Mouse (Mus musculus) heart, embryonic 16.5 days (tissue): ENCODE data around the gene Map2k6. TPM values are rescaled to one million over a fixed set of nuclear protein-coding genes. Genes with fewer than 3 reads are reported as not detected.

Experiments
- ATAC-seq: fragments of 200-750 bp; cut with Nextera tagmentation; replicated peaks from 2 replicates; pipeline ENCODE4 v1.8.0; 2017; ENCODE audit warnings: moderate number of reproducible peaks; ENCODE audit not compliant: insufficient read depth, low FRiP score; ENCODE audit errors: extremely low read depth
- H3K27ac ChIP-seq: fragments of 300-500 bp; sonication (generic); 2 replicates; pipeline ENCODE4 v1.5.1; 2014; ENCODE audit warnings: mild to moderate bottlenecking, low read length, control low read depth, moderate library complexity
- H3K27me3 ChIP-seq: fragments of 300-500 bp; sonication (generic); 2 replicates; pipeline ENCODE4 v1.6.1; 2014; ENCODE audit warnings: low read length, mixed read lengths; ENCODE audit not compliant: control insufficient read depth, insufficient read depth
- H3K36me3 ChIP-seq: fragments of 300-500 bp; sonication (generic); 2 replicates; pipeline ENCODE4 v1.6.1; 2014; ENCODE audit not compliant: control insufficient read depth, insufficient read depth
- H3K4me1 ChIP-seq: fragments of 300-500 bp; sonication (generic); 2 replicates; pipeline ENCODE4 v1.6.1; 2014; ENCODE audit warnings: low read length, mixed read lengths; ENCODE audit not compliant: control insufficient read depth, insufficient read depth
- H3K4me2 ChIP-seq: fragments of 300-500 bp; sonication (generic); 2 replicates; pipeline ENCODE4 v1.6.1; 2014; ENCODE audit warnings: low read depth, mild to moderate bottlenecking, control low read depth, low read length
- H3K4me3 ChIP-seq: fragments of 300-500 bp; sonication (generic); 2 replicates; pipeline ENCODE4 v1.5.1; 2014; ENCODE audit warnings: mild to moderate bottlenecking, control low read depth, low read length
- H3K9ac ChIP-seq: fragments of 300-500 bp; sonication (generic); 2 replicates; pipeline ENCODE4 v1.6.1; 2014; ENCODE audit warnings: low read length, control low read depth
- H3K9me3 ChIP-seq: fragments of 300-500 bp; sonication (generic); replicated peaks from 2 replicates; pipeline ENCODE4 v1.6.1; 2016; ENCODE audit warnings: low read length; ENCODE audit not compliant: control insufficient read depth
- WGBS: fragments of 180-500 bp; shearing (Covaris S2); extraction: QIAGEN DNeasy Blood & Tissue Kit; methylation state at CpG from one replicate; pipeline ENCODE4 v1.1.7; 2014; 5-methylcytosine and 5-hydroxymethylcytosine counted together
- polyA plus RNA-seq: library from polyadenylated mRNA; unstranded; fragments of >200 nt; fragmentation: Nextera tagmentation; extraction: Ambion mirVana; gene quantifications from 2 replicates; pipeline ENCODE4 v1.2.1, GENCODE M21; 2015

Gene Map2k6
- polyA plus RNA-seq, 1 experiment from 2014 or later, result 15.4 TPM

DNA sequence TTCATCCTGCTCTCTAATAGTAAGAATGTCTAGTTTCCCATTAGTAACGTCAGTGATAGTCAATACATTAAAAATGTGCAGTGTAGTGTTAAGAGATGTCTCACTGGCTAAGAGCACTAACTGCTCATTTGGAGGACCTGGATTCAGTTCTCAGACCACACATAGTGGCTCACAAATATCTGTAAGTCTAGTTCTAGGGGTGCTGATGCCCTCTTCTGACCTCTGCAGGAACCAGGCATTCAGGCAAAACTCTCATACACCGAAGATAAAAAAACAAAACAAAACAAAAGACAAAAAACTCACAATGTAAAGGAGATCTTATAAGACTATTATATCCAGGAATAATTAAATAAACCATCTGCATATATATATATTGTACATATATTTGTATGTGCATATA lies 72.4 kb downstream of the Map2k6 start:
- no peak overlapping the region for H3K4me3 ChIP-seq
- no peak for ATAC-seq
- no peaks in the 10 kb centered on the region for H3K27me3 ChIP-seq
- no peak overlapping the region for H3K27ac ChIP-seq
- H3K9me3 ChIP-seq, result no peaks in the 10 kb centered on the region
- no peak overlapping the region for H3K4me2 ChIP-seq
- WGBS, result 86% methylated on average over 2 of the region's 2 CpGs
- H3K36me3 ChIP-seq, result no peaks in the 10 kb centered on the region
- no peak overlapping the region for H3K9ac ChIP-seq
- no peaks in the 10 kb centered on the region for H3K4me1 ChIP-seq

DNA sequence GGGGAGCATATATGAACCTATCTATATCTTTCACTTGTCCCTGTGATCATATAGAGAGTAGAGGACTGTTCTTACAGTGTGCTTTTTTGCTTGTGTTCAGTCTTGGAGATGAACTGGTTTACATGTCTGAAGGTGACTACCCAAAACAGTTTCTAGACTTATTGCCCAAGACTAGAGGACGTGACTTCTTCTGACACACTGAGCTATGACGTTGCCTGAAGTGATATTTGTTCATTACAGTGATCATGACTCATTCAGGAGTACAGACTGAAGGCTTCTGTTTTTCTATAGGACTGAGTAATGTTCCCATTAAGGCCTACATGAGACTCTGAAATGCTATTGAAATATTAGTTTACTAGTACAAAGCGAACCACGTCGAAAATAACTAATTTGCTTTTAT lies 73.2 kb downstream of the Map2k6 start:
- no peak overlapping the region for H3K9ac ChIP-seq
- no peaks in the 10 kb centered on the region for H3K36me3 ChIP-seq
- WGBS, result 79% methylated on average over 5 of the region's 5 CpGs
- no peak overlapping the region for H3K27ac ChIP-seq
- no peaks in the 10 kb centered on the region for H3K27me3 ChIP-seq
- no peak for ATAC-seq
- no peak overlapping the region for H3K4me2 ChIP-seq
- no peaks in the 10 kb centered on the region for H3K4me1 ChIP-seq
- H3K9me3 ChIP-seq, result no peaks in the 10 kb centered on the region
- H3K4me3 ChIP-seq, result no peak overlapping the region

DNA sequence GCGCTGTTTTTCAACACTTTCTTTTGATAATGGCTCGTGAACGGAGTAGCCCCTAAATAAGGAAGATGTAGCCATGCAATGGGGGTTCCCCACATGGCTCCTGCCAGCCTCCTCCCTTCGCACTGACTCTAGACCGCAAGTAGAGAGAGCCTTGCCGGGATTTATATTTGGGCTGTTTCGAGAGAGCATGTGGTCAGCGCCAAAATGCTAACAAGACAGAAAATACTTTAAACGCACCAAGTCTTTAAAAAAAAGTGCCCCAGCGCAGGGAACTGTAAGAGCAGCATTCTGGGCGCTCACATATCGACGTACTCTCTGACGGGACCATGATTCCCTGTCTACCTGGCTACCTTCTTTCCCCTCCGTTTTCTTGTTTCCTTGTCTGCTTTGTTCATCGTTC lies 74.6 kb downstream of the Map2k6 start:
- H3K9ac ChIP-seq, result no peak overlapping the region
- 87% methylated on average over 16 of the region's 16 CpGs for WGBS
- no peaks in the 10 kb centered on the region for H3K36me3 ChIP-seq
- no peak overlapping the region for H3K4me3 ChIP-seq
- peaks cover 3% of the 10 kb centered on the region; the same call in 1 of the 2 replicates for H3K4me1 ChIP-seq
- H3K27ac ChIP-seq, result no peak overlapping the region
- H3K9me3 ChIP-seq, result no peaks in the 10 kb centered on the region
- ATAC-seq, result no peak
- no peak overlapping the region for H3K4me2 ChIP-seq
- H3K27me3 ChIP-seq, result no peaks in the 10 kb centered on the region

DNA sequence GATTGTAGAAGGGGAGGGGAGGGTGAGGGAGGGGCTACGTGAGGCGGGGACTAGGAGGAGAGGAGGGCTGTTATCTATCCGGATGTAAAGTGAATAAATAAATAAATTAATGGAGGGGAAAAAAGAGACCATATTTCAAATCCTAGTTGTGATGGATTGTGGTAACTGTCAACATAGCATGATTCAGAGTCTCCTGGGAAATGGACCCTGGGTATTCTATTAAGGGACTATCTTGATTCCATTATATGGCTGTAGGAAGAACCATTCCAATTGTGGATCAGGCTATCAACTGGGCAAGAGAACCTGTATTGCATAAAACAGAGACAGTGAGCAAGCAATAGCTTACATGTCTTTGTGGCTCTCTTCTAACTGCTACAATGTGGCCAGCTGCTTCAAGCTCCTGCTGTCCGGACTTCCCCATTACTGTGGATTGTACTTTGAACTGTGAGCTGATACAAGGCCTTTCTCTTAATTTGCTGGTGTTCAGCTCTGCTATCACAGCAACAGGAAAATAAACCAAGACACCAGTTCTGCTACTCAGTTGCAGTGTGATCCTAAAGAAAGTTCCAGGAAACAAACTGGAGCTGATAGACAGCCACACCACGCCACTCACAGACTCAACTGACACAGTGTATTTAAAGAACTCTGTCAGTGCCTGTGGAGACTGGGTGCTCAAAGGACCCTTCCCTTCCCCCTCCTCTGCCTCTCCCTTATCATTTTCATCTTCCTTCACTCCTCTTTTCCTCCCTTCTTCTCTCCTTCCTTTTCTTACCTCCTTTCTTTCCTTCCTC lies 77.6 kb downstream of the Map2k6 start:
- whole genome bisulfite sequencing, result 46% methylated on average over 5 of the region's 5 CpGs
- Histone ChIP-seq H3K4me1 (peaks cover 13% of the 10 kb centered on the region), H3K36me3 (no peaks in the 10 kb centered on the region), H3K9me3 (no peaks in the 10 kb centered on the region), H3K9ac (no peak overlapping the region), H3K4me2 (no peak overlapping the region), H3K27me3 (no peaks in the 10 kb centered on the region), H3K27ac (no peak overlapping the region), H3K4me3 (no peak overlapping the region)
- ATAC-seq, result no peak

DNA sequence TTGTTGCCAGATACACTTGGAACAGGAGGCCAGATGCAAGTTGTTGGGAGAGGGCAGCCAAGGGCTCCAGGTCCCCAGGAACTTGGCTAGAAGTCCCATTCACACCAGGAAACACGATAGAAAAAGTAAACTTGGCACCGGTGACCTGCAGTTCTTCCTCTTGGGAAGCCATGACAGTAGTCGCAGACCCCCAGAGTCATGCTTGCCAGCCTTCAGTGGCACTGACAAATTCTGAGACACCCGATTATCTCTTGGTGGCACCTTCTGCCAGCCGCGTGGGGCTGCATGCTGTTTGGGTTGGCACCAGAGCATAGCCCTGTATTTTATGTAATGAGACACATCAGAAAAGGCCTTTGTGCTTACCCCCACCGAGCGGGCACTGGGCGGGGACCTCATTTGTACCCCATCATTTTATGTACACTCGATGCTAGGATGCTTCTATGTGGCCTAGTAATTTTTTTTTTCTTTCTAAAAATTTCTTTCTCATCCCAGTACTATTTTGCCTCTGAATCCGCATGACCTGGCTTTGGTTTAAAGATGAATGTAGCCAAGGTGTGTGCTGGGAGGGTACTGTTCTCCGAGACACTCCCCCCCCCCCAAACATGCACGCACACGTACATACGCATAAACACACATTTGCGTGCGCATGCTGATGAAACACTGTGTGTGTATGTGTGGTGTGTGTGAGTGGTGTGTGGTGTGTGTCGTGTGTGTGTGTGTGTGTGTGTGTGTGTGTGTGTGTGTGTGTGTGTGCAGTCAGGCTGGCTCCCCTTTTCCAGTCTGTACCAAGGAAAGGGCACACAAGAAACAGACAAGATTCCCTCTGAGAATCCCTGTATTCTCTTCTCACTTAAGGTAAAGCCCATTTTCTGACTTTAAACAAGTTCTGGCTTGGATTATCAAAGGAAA lies 79.3 kb downstream of the Map2k6 start:
- Histone ChIP-seq H3K4me3 (no peak overlapping the region), H3K9ac (no peak overlapping the region), H3K4me1 (peaks cover 13% of the 10 kb centered on the region), H3K9me3 (no peaks in the 10 kb centered on the region), H3K27ac (no peak overlapping the region), H3K4me2 (no peak overlapping the region), H3K36me3 (no peaks in the 10 kb centered on the region), H3K27me3 (no peaks in the 10 kb centered on the region)
- WGBS, result 67% methylated on average over 18 of the region's 18 CpGs
- no peak for ATAC-seq

DNA sequence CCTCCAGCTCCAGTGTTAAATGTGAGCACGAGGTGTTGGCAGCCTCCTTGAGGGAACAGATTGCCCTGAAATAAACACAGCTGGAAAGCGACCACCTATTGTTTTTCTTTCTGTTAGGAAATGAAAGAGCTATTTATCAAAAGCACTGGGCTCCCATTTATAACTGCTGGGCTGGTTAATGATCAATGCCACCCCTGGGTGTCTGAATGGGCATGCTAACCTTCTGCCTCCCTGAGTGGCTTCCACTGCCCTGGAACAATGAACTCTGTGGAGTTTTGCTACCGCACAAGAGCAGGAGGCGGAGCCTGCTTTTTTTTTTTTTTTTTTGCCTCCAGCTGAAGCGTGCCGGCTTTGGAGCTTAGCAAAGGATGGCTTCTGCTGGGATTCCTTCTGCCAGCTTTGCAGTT lies 80.1 kb downstream of the Map2k6 start:
- Histone ChIP-seq H3K9me3 (no peaks in the 10 kb centered on the region), H3K27ac (peak overlapping the region; percentile 34; the same call in 1 of the 2 replicates), H3K27me3 (no peaks in the 10 kb centered on the region), H3K36me3 (no peaks in the 10 kb centered on the region), H3K4me1 (peaks cover 13% of the 10 kb centered on the region), H3K4me2 (peak overlapping the region; percentile 52), H3K9ac (peak overlapping the region; percentile 42; the same call in 1 of the 2 replicates), H3K4me3 (peak overlapping the region; percentile 36)
- 2% methylated on average over 5 of the region's 6 CpGs for WGBS
- no peak; the same call in 1 of the 2 replicates for ATAC-seq

DNA sequence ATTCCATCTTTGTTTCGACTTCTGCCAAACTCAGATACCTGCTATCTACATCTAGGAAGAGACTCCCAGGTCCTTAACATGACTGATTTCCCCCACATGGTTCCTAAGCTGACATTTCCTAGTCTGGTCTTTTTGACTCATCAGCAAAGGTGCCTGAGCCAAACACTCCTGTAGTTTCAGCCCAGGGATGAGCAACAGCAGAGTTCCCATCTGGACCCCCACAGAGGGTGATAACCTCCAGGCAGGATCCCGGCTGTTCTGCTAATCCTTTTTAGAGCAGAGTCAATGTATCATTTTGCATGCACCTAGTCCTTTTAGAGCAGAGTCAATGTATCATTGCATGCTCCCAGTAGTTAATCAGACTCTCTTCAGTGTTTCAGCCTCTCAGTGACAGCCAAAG lies 82.5 kb downstream of the Map2k6 start:
- no peak overlapping the region for H3K4me2 ChIP-seq
- no peak for ATAC-seq
- no peak overlapping the region for H3K4me3 ChIP-seq
- H3K9me3 ChIP-seq, result no peaks in the 10 kb centered on the region
- no peak overlapping the region for H3K9ac ChIP-seq
- H3K27ac ChIP-seq, result no peak overlapping the region
- H3K4me1 ChIP-seq, result peaks cover 13% of the 10 kb centered on the region
- no peaks in the 10 kb centered on the region for H3K27me3 ChIP-seq
- WGBS, result 75% methylated on average over 2 of the region's 2 CpGs
- H3K36me3 ChIP-seq, result no peaks in the 10 kb centered on the region

DNA sequence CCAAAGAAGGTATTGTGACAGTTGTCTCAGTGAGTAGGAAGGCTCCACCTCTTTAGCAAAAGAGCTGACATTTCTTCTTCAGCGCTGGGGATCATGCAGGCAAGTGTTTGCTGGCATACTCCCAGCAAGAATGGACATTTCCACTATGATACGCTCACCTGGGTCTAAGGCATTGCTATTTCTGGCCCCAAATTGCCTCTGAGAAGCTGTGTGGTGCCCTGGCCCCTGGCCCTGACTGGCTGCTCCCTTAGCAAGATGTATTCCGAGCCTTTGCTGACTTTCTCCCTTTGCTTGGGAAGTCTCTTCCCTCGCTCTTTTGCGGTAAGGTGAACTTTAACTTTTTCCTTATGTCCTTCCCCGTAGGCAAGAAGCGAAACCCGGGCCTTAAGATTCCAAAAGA lies 83.3 kb downstream of the Map2k6 start:
- Histone ChIP-seq H3K27ac (no peak overlapping the region), H3K9me3 (peaks cover 2% of the 10 kb centered on the region; the same call in 1 of the 2 replicates), H3K4me1 (peaks cover 13% of the 10 kb centered on the region), H3K4me2 (no peak overlapping the region), H3K27me3 (no peaks in the 10 kb centered on the region), H3K9ac (no peak overlapping the region), H3K4me3 (no peak overlapping the region), H3K36me3 (0 out of 2 replicates have a peak, but pooled peaks cover 2% of the 10 kb centered on the region)
- ATAC-seq, result no peak
- WGBS, result 83% methylated on average over 8 of the region's 8 CpGs

DNA sequence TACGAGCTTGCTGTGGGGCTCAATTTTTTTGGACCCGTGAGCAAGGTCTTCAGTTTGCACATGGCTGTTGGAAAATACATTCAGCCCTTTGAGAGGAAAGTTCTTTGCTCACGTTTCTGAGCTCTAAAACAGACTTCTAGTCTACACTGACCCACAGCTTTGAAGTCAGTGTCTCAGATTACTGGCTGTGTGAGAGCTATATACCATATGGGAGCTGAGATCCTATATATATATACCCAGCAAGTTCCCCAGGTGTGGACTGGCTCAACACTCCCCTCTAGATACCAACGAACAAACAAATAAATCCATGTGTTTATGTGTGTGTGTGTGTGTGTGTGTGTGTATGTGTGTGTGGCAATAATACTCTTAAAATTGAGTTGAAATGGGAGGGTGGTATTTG lies 83.7 kb downstream of the Map2k6 start:
- WGBS, result 84% methylated on average over 4 of the region's 4 CpGs

More for the DNA sequence above, 83.7 kb downstream of the Map2k6 start:
- no peak for ATAC-seq
- Histone ChIP-seq H3K27me3 (no peaks in the 10 kb centered on the region), H3K4me3 (no peak overlapping the region), H3K9ac (no peak overlapping the region), H3K9me3 (peaks cover 2% of the 10 kb centered on the region; the same call in 1 of the 2 replicates), H3K36me3 (0 out of 2 replicates have a peak, but pooled peaks cover 2% of the 10 kb centered on the region), H3K4me2 (no peak overlapping the region), H3K4me1 (peaks cover 11% of the 10 kb centered on the region), H3K27ac (no peak overlapping the region)
